Mouse (Mus musculus) gastrocnemius, postnatal 25 days (tissue): Measurements from ENCODE around the gene Elf4. TPM values are rescaled to one million over a fixed set of nuclear protein-coding genes. Genes with fewer than 3 reads are reported as not detected.

Experiments used
- DNase-seq: peaks from one replicate; pipeline ENCODE4 v3.0.0; 2022
- long read RNA-seq, 2 experiments: library from polyadenylated mRNA; stranded (forward); transcript quantifications; one replicate each; pipeline ENCODE4 v2.0.0; 2021
- total RNA-seq, 2 experiments: library from RNA; stranded (reverse); gene quantifications; 1 replicate in 1 of 2; 2 replicates in 1 of 2; pipeline ENCODE4 v1.2.3; 2021

Elf4 gene
- total RNA-seq: 1 to 10 TPM; 2.1 to 2.5 TPM
- long read RNA-seq, experiment 1, partial matches to known transcripts: 0 of 1 reads
- long read RNA-seq, experiment 1, other reads (novel, unspliced or antisense): 1 of 1 reads
- long read RNA-seq, experiment 2, full-length matches to known transcripts: 1 of 2 reads
- long read RNA-seq, experiment 2, partial matches to known transcripts: 0 of 2 reads
- long read RNA-seq, experiment 2, other reads (novel, unspliced or antisense): 1 of 2 reads

DNA sequence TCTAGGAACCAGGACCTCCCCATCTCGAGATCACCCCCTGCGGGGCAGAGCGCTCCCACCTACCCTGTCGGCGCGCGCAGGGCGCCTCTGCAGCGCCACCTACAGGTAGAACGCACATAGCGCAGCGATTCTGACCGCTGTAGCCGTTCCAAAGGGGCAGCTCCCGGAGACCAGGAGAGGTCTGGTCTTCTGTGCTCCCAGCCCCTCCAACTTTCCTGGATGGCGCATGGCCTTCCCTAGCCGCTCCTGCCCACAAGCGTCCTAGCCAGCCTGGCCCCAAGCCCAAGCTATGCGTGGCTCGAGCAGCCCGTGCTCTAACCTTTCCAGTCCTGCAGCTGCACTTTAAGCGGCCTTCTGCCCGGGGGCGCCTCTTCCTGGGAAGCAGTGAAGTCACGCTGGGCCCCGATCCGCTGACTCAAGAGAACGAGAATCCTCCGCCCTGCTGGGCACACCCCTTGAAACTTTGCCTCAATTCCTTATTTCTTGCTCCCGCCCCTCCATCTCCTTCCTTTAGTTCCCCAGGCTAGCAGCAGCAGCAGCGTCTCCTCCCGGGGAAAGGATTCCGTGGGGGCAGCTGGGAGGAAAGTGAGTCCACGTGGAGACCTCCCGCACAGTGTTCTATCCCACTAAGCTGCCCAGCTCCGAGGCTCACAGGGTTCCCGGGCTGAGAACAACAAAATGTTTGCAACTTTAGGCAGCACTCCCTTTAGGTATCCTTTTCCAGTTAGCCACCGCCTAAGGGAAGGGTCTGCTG, at the start of gene Elf4:
TSS of gene Elf4 (minus strand) at position 379 of the 754 bp plus-strand sequence.
- peak; percentile 59 for DNase-seq

GRCm38 (mm10) chrX:48493763-48494162, 30.8 kb upstream of the Elf4 start:
- no peak for DNase-seq

- no peak for DNase-seq
These were observed 18.8 kb upstream of the Elf4 start for GRCm38 (mm10) chrX:48481687-48482086.

DNA sequence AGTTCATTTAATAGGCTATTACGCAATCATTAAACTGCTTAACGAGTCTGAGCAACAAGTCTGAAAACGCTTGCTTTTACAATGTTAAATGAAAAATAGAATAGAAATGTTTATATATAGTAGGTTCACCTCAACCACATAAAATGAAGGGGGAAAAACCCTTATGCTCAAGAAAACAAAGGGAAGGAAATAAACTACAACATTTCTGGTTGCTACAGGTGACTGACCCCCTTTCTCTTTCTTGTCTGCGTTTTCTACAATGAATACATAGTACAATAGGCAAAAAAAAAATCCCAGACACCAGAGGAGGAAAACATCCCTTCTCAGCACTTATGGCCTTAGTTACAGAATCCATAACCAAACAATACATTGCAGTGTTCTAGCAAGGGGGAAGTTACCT, 18.2 kb upstream of the Elf4 start:
- no peak for DNase-seq

DNA sequence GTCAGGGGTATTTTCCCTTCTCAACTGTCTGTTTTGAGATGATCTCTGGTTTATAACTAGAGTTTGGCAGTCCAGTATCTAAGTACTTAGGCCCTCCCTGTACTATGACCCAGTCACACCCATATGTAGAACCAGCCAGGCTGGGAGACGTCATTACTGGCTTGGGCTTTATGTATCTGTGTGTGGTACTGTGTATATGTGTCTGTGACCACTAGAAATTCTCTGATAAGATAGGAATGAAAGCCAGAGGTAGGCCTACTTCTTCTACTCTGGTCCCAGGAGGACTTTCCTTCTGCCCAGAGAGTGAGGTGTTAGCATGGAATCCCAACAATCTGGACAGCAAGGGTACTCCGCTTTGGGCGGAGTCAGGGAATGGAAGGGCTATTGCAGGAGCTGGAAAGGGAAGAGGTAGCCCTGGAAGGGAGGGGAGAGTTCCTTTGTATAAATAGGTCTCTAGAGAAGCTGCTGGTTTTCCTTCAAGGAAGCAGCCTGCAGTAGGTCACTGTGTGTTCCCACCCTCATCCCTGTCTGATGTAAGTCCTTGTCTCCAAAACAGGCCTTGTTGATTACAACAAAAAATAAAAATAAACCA, 4.5 kb upstream of the Elf4 start:
- DNase-seq: no peak

- DNase-seq: no peak
These were observed 3.2 kb upstream of the Elf4 start for GRCm38 (mm10) chrX:48466174-48466573.

- no peak for DNase-seq
These were observed 1.5 kb upstream of the Elf4 start for GRCm38 (mm10) chrX:48464436-48464835.

DNA sequence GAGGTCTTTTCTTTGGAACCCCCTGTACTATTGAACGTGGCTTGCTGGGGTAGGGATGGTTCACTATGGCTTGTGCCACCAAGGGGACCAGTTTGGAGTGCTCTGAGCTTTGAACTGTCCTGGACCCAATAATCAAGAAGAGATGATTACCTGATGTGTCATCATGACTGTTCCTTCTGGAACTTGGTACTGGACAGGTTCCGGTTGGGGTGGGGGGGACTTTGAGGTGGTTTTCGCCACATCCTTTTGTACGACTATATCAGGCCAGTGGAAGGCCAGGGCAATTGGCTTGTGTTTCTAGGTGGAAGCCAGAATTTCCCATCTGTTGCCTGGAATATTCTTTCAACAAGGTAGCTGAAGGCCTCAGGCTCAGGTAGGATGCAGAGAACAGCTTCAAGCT, 704 bp upstream of the Elf4 start:
- DNase-seq: no peak

- no peak for DNase-seq
These were observed 635 bp downstream of the Elf4 start for GRCm38 (mm10) chrX:48462297-48462696.

- DNase-seq: no peak
These were observed 1.9 kb downstream of the Elf4 start for GRCm38 (mm10) chrX:48461006-48461405.

GRCm38 (mm10) chrX:48460496-48460895, 2.4 kb downstream of the Elf4 start:
- no peak for DNase-seq

DNA sequence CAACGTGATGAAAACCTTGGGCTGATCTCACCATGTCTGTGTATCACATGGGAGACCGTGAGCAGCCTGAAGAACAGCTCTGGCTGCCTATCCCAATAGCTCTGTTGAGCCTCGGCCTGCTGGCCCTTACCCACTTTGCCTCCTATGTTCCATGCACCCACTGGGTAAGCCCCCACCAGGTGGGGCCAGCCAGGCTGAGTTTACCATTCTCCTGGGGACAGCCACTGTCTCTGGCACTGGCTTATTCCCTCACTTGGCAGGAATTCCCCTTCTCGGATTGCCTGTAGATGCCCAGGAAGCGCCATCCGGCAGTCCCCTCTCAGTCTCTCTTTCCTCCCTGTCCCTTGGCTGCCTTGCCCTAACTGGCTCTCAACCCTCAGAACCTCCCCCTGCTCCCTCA, 6.0 kb downstream of the Elf4 start:
- DNase-seq: no peak

- no peak for DNase-seq
These were observed 7.9 kb downstream of the Elf4 start for GRCm38 (mm10) chrX:48455018-48455417.

DNA sequence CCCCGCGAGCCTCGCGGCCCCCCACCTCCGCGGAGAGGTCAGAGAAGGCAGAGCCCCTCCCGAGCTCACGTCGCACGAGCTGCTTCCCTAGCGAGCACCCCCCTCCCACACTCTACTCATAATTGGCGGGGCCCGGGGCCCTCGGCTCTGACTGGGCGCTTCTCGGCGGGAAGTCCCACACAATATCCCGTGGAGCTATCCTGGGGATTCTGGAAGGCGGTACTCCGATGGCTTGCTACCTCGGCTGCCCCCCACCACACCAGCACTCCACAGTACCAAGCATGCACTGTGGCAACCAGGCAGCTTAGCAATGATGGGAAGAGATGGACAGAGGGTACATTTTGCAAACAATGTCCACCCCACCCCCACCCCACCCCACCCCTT, 8.4 kb downstream of the Elf4 start:
- DNase-seq: no peak

DNA sequence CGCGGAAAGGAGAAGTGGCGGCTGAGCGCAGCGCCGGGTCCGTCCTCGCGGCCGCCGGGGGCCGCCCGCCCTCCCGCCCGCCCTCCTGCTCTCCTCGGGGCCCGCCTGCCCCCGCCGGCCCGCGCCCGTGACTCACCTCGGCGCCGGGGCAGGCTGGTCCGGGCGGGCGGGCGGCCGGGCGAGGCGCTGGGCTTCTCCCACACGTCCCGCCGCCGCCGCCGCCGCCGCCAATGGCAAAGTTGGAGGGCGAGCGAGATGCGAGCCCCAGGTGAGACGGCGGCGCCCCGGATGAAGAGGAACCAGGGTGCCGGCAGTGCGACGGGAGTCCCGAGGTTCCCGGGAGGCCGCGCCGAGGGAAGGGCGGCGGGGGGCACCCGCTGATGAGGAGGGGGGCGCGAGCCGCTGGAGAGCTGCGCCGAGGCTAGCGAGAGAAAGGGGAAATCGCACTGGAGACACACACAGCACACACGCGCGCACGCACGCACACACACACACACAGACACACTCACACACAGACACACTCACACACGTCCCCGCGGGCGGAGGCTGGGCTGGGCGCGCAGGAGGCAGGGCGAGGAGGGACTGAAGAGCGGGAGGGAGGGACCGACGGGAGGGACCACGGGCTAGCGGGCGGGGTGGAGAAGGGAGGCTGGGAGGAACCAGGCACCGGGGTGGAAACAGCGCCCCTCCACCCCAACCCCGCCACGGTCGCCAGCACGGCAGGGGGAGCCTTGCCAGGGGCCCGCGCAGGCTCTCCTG, 9.0 kb downstream of the Elf4 start:
- DNase-seq: peak; percentile 79

DNA sequence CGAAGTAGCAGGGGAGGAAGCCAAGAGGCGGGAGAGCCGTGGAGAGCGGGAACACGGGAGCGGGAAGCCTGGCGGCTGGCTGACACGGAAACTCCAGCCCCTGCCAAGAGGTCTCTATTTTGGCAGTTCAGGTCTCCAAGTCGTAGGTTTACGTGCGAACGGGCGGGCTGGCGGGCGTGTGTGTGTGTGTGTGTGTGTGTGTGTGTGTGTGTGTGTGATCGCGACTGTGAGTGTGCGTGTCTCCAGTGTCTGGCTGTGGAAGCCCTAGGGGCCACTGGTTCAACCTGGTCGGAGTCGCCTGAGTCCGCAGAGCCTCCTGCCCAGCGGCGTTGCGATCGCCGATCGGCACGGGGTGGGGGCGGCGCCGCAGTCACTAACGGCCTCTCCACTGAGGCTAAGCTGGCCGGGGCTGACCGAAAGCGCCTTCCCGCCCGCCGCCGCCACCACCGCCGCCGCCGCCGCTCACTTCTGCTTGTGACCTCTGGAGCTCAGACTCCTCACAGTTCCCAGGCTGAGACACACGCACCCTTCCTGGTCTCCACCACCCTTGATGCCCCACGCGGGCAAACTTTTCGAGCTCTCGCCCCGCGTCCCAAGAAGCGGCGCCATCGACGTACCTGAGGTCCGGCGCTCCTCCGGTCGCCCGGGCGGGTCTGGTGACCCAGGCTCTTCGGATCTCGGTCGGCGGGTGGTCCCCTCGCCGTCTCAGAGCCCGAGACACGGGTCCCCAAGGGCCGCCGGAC, 9.8 kb downstream of the Elf4 start:
- peak; percentile 16 for DNase-seq

- peak; percentile 42 for DNase-seq
These were observed 10.6 kb downstream of the Elf4 start for GRCm38 (mm10) chrX:48452231-48452890.

DNA sequence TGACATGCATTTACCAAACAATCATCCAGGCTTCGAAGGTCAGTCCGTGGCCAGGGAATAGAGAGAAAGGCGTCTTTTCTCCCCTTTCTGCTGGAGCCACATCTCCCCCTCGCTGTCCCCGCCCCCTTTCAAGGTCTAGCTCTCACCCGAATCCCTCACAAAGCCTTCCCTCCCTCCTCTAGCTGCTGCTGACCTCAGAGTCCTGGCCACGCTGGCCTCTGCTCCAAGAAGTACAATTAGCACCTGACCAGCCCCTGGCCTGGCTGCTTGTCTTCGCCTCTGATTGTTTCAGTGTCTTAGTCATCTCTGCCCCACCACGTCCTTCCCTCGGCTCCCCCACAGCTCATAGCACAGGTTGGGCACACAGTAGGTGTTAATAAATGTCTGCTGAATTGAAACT, 13.3 kb downstream of the Elf4 start:
- no peak for DNase-seq

DNA sequence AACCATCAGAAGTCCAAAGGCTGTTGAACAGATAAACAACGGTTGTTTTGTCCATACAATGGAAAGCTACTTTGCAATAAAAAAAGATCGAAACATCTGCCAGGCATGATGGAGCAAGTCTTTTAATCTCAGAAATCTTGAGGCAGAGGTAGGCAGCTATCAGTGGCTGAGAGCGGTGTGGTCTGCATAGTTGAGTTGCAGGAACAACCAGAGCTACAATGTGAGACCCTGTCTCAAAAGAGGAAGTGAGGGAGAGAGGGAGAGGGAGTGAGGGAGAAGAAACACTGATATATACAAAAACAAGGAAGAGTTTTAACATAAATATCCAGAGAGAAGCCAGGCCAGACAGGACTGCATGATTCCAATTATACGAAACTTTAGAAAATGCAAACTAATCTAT, 18.3 kb downstream of the Elf4 start:
- DNase-seq: no peak

DNA sequence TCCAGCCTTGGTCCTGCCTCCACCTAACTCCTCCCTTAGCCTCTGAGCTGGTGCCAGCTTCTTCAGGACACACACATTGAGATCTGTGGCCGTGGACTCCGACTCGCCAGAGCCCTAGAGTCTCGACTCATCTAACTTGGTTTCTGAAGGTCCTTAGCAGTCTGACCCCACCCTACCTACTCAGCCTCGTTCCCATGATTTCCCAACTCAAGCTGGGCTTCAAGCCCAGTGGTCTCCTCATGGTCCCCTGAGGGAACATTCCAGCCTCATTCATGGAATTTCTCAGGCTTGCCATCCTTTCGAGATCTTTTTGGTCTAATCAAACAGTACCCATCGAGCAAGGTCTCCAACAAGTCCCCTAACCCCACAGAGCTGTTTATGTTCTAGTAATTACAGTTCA, 21.0 kb downstream of the Elf4 start:
- peak; percentile 15 for DNase-seq

- DNase-seq: no peak
These were observed 21.4 kb downstream of the Elf4 start for GRCm38 (mm10) chrX:48441548-48441947.

- DNase-seq: no peak
These were observed 23.9 kb downstream of the Elf4 start for GRCm38 (mm10) chrX:48439036-48439435.
